Mouse (Mus musculus) liver, adult 2 months (tissue): ENCODE measurements around the gene Nr3c2.

Source experiments
- CTCF ChIP-seq: fragments of 200-500 bp; IDR thresholded peaks from 2 replicates; pipeline ENCODE4 v1.5.1; 2011; ENCODE audit warnings: low read depth, low read length, control low read depth
- POLR2A ChIP-seq: fragments of 200-500 bp; IDR thresholded peaks from 2 replicates; pipeline ENCODE4 v1.6.1; 2011; ENCODE audit warnings: low read length, control low read depth; ENCODE audit not compliant: insufficient read depth; ENCODE audit errors: extremely low read depth

GRCm38 (mm10) chr8:77282605-77283236 is 383.5 kb downstream of the Nr3c2 start:
- TF ChIP-seq CTCF: no peak
- no peak for TF ChIP-seq POLR2A
